In genomic region chr1:55086868-55087400, GRCm38 (mm10) we compare ENCODE assay signal across 8 mouse cellular contexts. TPM values are rescaled to one million over a fixed set of nuclear protein-coding genes. Genes with fewer than 3 reads are reported as not detected.
DNase-seq lines count a peak whose midpoint lies in the region; ATAC-seq and TF ChIP-seq lines count a peak whose summit lies in the region.

No protein-coding gene starts in this region.

- ATAC-seq in lung, embryonic 14.5 days (ENCODE audit: insufficient read depth): no peak
- ATAC-seq in forebrain, embryonic 12.5 days (ENCODE audit: low FRiP score): no peak; the same call in 1 of the 2 replicates
- no peak for ATAC-seq in liver, postnatal 0 days
- no peak for ATAC-seq in stomach, embryonic 14.5 days (ENCODE audit: insufficient number of reproducible peaks, insufficient read depth, low FRiP score, low read depth)

- H3K36me3 ChIP-seq in lung, embryonic 14.5 days (ENCODE audit: insufficient read depth): peaks cover 59% of the 10 kb centered on the region
- peaks cover 43% of the 10 kb centered on the region for H3K36me3 ChIP-seq in forebrain, embryonic 12.5 days (replicated peaks)
- H3K36me3 ChIP-seq in liver, postnatal 0 days (replicated peaks; ENCODE audit: insufficient read depth, low read length): peaks cover 29% of the 10 kb centered on the region
- H3K36me3 ChIP-seq in stomach, embryonic 14.5 days (ENCODE audit: control insufficient read depth, insufficient read depth, low read length): peaks cover 37% of the 10 kb centered on the region

- peaks cover 16% of the 10 kb centered on the region; the same call in 1 of the 2 replicates for H3K4me1 ChIP-seq in lung, embryonic 14.5 days (ENCODE audit: insufficient read depth)
- peaks cover 49% of the 10 kb centered on the region for H3K4me1 ChIP-seq in forebrain, embryonic 12.5 days
- H3K4me1 ChIP-seq in liver, postnatal 0 days (ENCODE audit: insufficient read depth): peaks cover 35% of the 10 kb centered on the region
- H3K4me1 ChIP-seq in stomach, embryonic 14.5 days (ENCODE audit: control insufficient read depth, insufficient read depth, low read length): peaks cover 13% of the 10 kb centered on the region

- H3K4me2 ChIP-seq in lung, embryonic 14.5 days: peak overlapping the region; percentile 91
- H3K4me2 ChIP-seq in forebrain, embryonic 12.5 days: peak overlapping the region; percentile 86
- peak overlapping the region; percentile 94 for H3K4me2 ChIP-seq in liver, postnatal 0 days (ENCODE audit: low read depth, low read length)
- H3K4me2 ChIP-seq in stomach, embryonic 14.5 days (replicated peaks; ENCODE audit: low read depth, low read length): peak overlapping the region; percentile 94

- H3K27me3 ChIP-seq in lung, embryonic 14.5 days (ENCODE audit: insufficient read depth, low read length): no peaks in the 10 kb centered on the region
- no peaks in the 10 kb centered on the region for H3K27me3 ChIP-seq in forebrain, embryonic 12.5 days
- no peaks in the 10 kb centered on the region for H3K27me3 ChIP-seq in liver, postnatal 0 days (ENCODE audit: insufficient read depth, low read length)
- H3K27me3 ChIP-seq in stomach, embryonic 14.5 days (ENCODE audit: control insufficient read depth, insufficient read depth, low read length): no peaks in the 10 kb centered on the region

- no peak for TF ChIP-seq CTCF in lung, embryonic 14.5 days (IDR thresholded peaks at IDR 0.05; ENCODE audit: low read depth)
- no peak for TF ChIP-seq CTCF in liver, postnatal 0 days (IDR thresholded peaks at IDR 0.05; ENCODE audit: low read depth)

- peak overlapping the region; percentile 94 for H3K9ac ChIP-seq in lung, embryonic 14.5 days
- H3K9ac ChIP-seq in forebrain, embryonic 12.5 days: peak overlapping the region; percentile 93
- peak overlapping the region; percentile 87 for H3K9ac ChIP-seq in liver, postnatal 0 days (replicated peaks)
- H3K9ac ChIP-seq in stomach, embryonic 14.5 days (replicated peaks; ENCODE audit: low read depth, low read length): peak overlapping the region; percentile 96

- no peaks in the 10 kb centered on the region for H3K9me3 ChIP-seq in lung, embryonic 14.5 days (ENCODE audit: low read depth, low read length)
- H3K9me3 ChIP-seq in forebrain, embryonic 12.5 days: no peaks in the 10 kb centered on the region
- peaks cover 4% of the 10 kb centered on the region; the same call in 1 of the 2 replicates for H3K9me3 ChIP-seq in liver, postnatal 0 days (ENCODE audit: low read length)
- no peaks in the 10 kb centered on the region for H3K9me3 ChIP-seq in stomach, embryonic 14.5 days (ENCODE audit: control insufficient read depth, low read depth, low read length)

- H3K4me3 ChIP-seq in lung, embryonic 14.5 days (ENCODE audit: low read depth, low read length): peak overlapping the region; percentile 90
- peak overlapping the region; percentile 89 for H3K4me3 ChIP-seq in forebrain, embryonic 12.5 days (replicated peaks)
- H3K4me3 ChIP-seq in liver, postnatal 0 days (ENCODE audit: low read depth, low read length): peak overlapping the region; percentile 92
- peak overlapping the region; percentile 99 for H3K4me3 ChIP-seq in stomach, embryonic 14.5 days (ENCODE audit: low read depth, low read length)

- 0% methylated on average over 13 of the region's 13 CpGs for WGBS in lung, embryonic 14.5 days
- under 1% methylated on average over 13 of the region's 13 CpGs for WGBS in forebrain, embryonic 12.5 days
- under 1% methylated on average over 13 of the region's 13 CpGs for WGBS in liver, postnatal 0 days (ENCODE audit: insufficient replicate concordance)
- whole genome bisulfite sequencing in stomach, embryonic 14.5 days: under 1% methylated on average over 13 of the region's 13 CpGs

- no peak for TF ChIP-seq EP300 in liver, postnatal 0 days (IDR thresholded peaks at IDR 0.05; ENCODE audit: low read depth)

- H3K27ac ChIP-seq in lung, embryonic 14.5 days (ENCODE audit: low read depth): peak overlapping the region; percentile 96
- peak overlapping the region; percentile 96 for H3K27ac ChIP-seq in forebrain, embryonic 12.5 days
- H3K27ac ChIP-seq in liver, postnatal 0 days (ENCODE audit: low read depth): peak overlapping the region; percentile 98
- H3K27ac ChIP-seq in stomach, embryonic 14.5 days (ENCODE audit: low read length): peak overlapping the region; percentile 95

- peak; percentile 36 for DNase-seq in lung, embryonic 14.5 days
- no peak for DNase-seq in lung, postnatal 14 days
- peak; percentile 39 to 40 for DNase-seq in adrenal gland, postnatal 36 days
- DNase-seq in kidney, adult 18-20 months: peak; percentile 70
- DNase-seq in liver, postnatal 0 days: no peak
- DNase-seq in left cerebral cortex, adult 11 months (ENCODE audit: low spot score): no peak

RNA-seq across cellular contexts. Expression of gene Hspe1, which starts 1.0 kb away (rescaled TPM):
- 435 and 439 TPM in 2 replicates for polyA plus RNA-seq in lung, embryonic 14.5 days (2014; fragmentation: Nextera tagmentation; extraction: Ambion mirVana)
- 100 to 1,000 TPM; 769 to 795 TPM for total RNA-seq in adrenal gland, postnatal 36 days (2021)
- 423 and 430 TPM in 2 replicates for polyA plus RNA-seq in forebrain, embryonic 12.5 days (2016; fragmentation: Nextera tagmentation; extraction: Ambion mirVana)
- polyA plus RNA-seq in liver, postnatal 0 days (2015; fragmentation: Nextera tagmentation; extraction: Ambion mirVana): 513 and 558 TPM in 2 replicates
- polyA plus RNA-seq in stomach, embryonic 14.5 days (2014; fragmentation: Nextera tagmentation; extraction: Ambion mirVana): 407 and 441 TPM in 2 replicates

RNA-seq across cellular contexts. Expression of gene Hspd1, which starts 1.1 kb away (rescaled TPM):
- 312 and 315 TPM in 2 replicates for polyA plus RNA-seq in lung, embryonic 14.5 days (2014; fragmentation: Nextera tagmentation; extraction: Ambion mirVana)
- total RNA-seq in adrenal gland, postnatal 36 days (2021): 1,000 to 10,000 TPM; 1,397 to 1,482 TPM
- polyA plus RNA-seq in forebrain, embryonic 12.5 days (2016; fragmentation: Nextera tagmentation; extraction: Ambion mirVana): 398 and 406 TPM in 2 replicates
- 288 and 295 TPM in 2 replicates for polyA plus RNA-seq in liver, postnatal 0 days (2015; fragmentation: Nextera tagmentation; extraction: Ambion mirVana)
- 298 and 302 TPM in 2 replicates for polyA plus RNA-seq in stomach, embryonic 14.5 days (2014; fragmentation: Nextera tagmentation; extraction: Ambion mirVana)

RNA-seq across cellular contexts. Expression of gene Coq10b, which starts 34.4 kb away (rescaled TPM):
- polyA plus RNA-seq in lung, embryonic 14.5 days (2014; fragmentation: Nextera tagmentation; extraction: Ambion mirVana): 21.1 and 22.9 TPM in 2 replicates
- total RNA-seq in adrenal gland, postnatal 36 days (2021): 100 to 1,000 TPM; 142 to 168 TPM
- 31.0 and 31.3 TPM in 2 replicates for polyA plus RNA-seq in forebrain, embryonic 12.5 days (2016; fragmentation: Nextera tagmentation; extraction: Ambion mirVana)
- polyA plus RNA-seq in liver, postnatal 0 days (2015; fragmentation: Nextera tagmentation; extraction: Ambion mirVana): 20.6 and 24.4 TPM in 2 replicates
- 19.7 and 24.1 TPM in 2 replicates for polyA plus RNA-seq in stomach, embryonic 14.5 days (2014; fragmentation: Nextera tagmentation; extraction: Ambion mirVana)

RNA-seq across cellular contexts. Expression of gene Mob4, which starts 44.1 kb away (rescaled TPM):
- polyA plus RNA-seq in lung, embryonic 14.5 days (2014; fragmentation: Nextera tagmentation; extraction: Ambion mirVana): 141 TPM in 2 replicates
- 100 to 1,000 TPM; 311 to 394 TPM for total RNA-seq in adrenal gland, postnatal 36 days (2021)
- 148 and 157 TPM in 2 replicates for polyA plus RNA-seq in forebrain, embryonic 12.5 days (2016; fragmentation: Nextera tagmentation; extraction: Ambion mirVana)
- 40.1 and 42.2 TPM in 2 replicates for polyA plus RNA-seq in liver, postnatal 0 days (2015; fragmentation: Nextera tagmentation; extraction: Ambion mirVana)
- 159 and 162 TPM in 2 replicates for polyA plus RNA-seq in stomach, embryonic 14.5 days (2014; fragmentation: Nextera tagmentation; extraction: Ambion mirVana)

RNA-seq across cellular contexts. Expression of gene Sf3b1, which starts 59.7 kb away (rescaled TPM):
- 313 and 342 TPM in 2 replicates for polyA plus RNA-seq in lung, embryonic 14.5 days (2014; fragmentation: Nextera tagmentation; extraction: Ambion mirVana)
- 100 to 1,000 TPM; 139 to 141 TPM for total RNA-seq in adrenal gland, postnatal 36 days (2021)
- 376 and 422 TPM in 2 replicates for polyA plus RNA-seq in forebrain, embryonic 12.5 days (2016; fragmentation: Nextera tagmentation; extraction: Ambion mirVana)
- polyA plus RNA-seq in liver, postnatal 0 days (2015; fragmentation: Nextera tagmentation; extraction: Ambion mirVana): 101 and 117 TPM in 2 replicates
- polyA plus RNA-seq in stomach, embryonic 14.5 days (2014; fragmentation: Nextera tagmentation; extraction: Ambion mirVana): 334 and 363 TPM in 2 replicates

Comparison
In these comparisons a context has a peak if more than half of its experiments do, and no peak if none do; other contexts are left out.
1. DNase-seq: peak in lung, embryonic 14.5 days (single experiment), adrenal gland, postnatal 36 days (2 of 2) and kidney, adult 18-20 months (single experiment); none in lung, postnatal 14 days (single experiment), liver, postnatal 0 days (single experiment) and left cerebral cortex, adult 11 months (single experiment).
2. Peak in every context shown above with its lines, with median percentiles within 50 percentile points of each other: H3K27ac ChIP-seq, H3K4me2 ChIP-seq, H3K4me3 ChIP-seq and H3K9ac ChIP-seq.